Mouse (Mus musculus) lung, embryonic 14.5 days (tissue): ENCODE data around the gene Kalrn. TPM values are rescaled to one million over a fixed set of nuclear protein-coding genes. Genes with fewer than 3 reads are reported as not detected.

Experiments
- ATAC-seq: fragments of 200-750 bp; cut with Nextera tagmentation; 2 replicates; pipeline ENCODE4 v1.8.0; 2017; ENCODE audit warnings: mild to moderate bottlenecking, moderate TSS enrichment, moderate library complexity; ENCODE audit not compliant: insufficient read depth
- DNase-seq: peaks from one replicate; pipeline ENCODE4 v3.0.0-alpha.2; 2015
- H3K27ac ChIP-seq: fragments of 300-500 bp; sonication (generic); 2 replicates; pipeline ENCODE4 v1.5.1; 2014; ENCODE audit warnings: low read depth, mild to moderate bottlenecking, moderate library complexity
- H3K27me3 ChIP-seq: fragments of 300-500 bp; sonication (generic); 2 replicates; pipeline ENCODE4 v1.6.1; 2014; ENCODE audit warnings: low read length, control low read depth; ENCODE audit not compliant: insufficient read depth
- H3K36me3 ChIP-seq: fragments of 300-500 bp; sonication (generic); 2 replicates; pipeline ENCODE4 v1.6.1; 2014; ENCODE audit warnings: control low read depth; ENCODE audit not compliant: insufficient read depth
- H3K4me1 ChIP-seq: fragments of 300-500 bp; sonication (generic); 2 replicates; pipeline ENCODE4 v1.6.1; 2014; ENCODE audit warnings: antibody characterized with exemption, control low read depth; ENCODE audit not compliant: insufficient read depth
- H3K4me2 ChIP-seq: fragments of 300-500 bp; sonication (generic); 2 replicates; pipeline ENCODE4 v1.6.1; 2014; ENCODE audit warnings: mild to moderate bottlenecking
- H3K4me3 ChIP-seq: fragments of 300-500 bp; sonication (generic); 2 replicates; pipeline ENCODE4 v1.5.1; 2014; ENCODE audit warnings: low read depth, low read length
- H3K9ac ChIP-seq: fragments of 300-500 bp; sonication (generic); 2 replicates; pipeline ENCODE4 v1.6.1; 2014
- H3K9me3 ChIP-seq: fragments of 300-500 bp; sonication (generic); 2 replicates; pipeline ENCODE4 v1.6.1; 2016; ENCODE audit warnings: low read depth, low read length, control low read depth
- CTCF ChIP-seq: IDR thresholded peaks from 2 replicates; pipeline ENCODE4 v1.5.1; 2016; ENCODE audit warnings: antibody characterized with exemption, low read depth
- WGBS: fragments of 180-500 bp; shearing (Covaris S2); extraction: QIAGEN DNeasy Blood & Tissue Kit; methylation state at CpG from one replicate; pipeline ENCODE4 v1.1.7; 2014; 5-methylcytosine and 5-hydroxymethylcytosine counted together
- polyA plus RNA-seq: library from polyadenylated mRNA; unstranded; fragments of >200 nt; fragmentation: Nextera tagmentation; extraction: Ambion mirVana; gene quantifications from 2 replicates; pipeline ENCODE4 v1.2.1, GENCODE M21; 2014

Kalrn gene
- polyA plus RNA-seq, 1 experiment from 2014 or later, result 15.0 TPM

DNA sequence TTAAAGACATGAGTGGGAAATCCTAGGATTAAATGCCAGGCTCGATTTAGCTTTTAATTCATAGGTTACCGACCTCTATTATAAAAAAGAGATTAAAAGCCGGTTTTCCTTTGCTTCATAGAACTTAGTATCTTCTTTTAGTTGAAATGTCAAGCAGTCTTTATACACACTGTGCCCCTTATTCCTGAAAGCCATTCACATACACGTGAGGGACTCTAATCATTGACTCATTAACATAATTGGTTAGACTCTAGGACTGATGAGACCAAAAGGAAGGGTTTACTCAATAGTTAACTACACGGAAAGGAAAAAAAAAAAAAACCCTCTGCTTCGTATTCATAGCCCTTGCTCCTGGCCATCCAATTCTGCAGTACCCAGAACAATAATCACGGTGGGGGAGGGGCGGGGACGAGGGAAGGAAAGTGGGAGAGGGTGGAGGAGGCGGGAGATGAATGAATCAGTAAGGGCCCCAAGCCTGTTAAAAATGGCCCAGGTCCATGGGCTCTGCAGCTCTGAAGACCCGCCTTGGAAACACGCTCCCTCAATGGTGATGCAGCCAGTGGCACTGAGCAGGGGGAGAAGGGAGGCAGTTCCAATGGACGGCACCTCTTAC is 368.7 kb downstream of the Kalrn start:
- ATAC-seq, result no peak
- no peak for TF ChIP-seq CTCF
- no peaks in the 10 kb centered on the region for H3K9me3 ChIP-seq
- DNase-seq, result no peak
- no peak overlapping the region for H3K9ac ChIP-seq
- no peak overlapping the region for H3K4me2 ChIP-seq
- H3K4me3 ChIP-seq, result no peak overlapping the region
- WGBS, result 83% methylated on average over 13 of the region's 13 CpGs
- H3K27me3 ChIP-seq, result no peaks in the 10 kb centered on the region
- peaks cover 13% of the 10 kb centered on the region; the same call in 1 of the 2 replicates for H3K36me3 ChIP-seq
- H3K4me1 ChIP-seq, result no peaks in the 10 kb centered on the region
- no peak overlapping the region for H3K27ac ChIP-seq

GRCm38 (mm10) chr16:34199543-34199942 is 373.8 kb downstream of the Kalrn start:
- no peak for TF ChIP-seq CTCF
- Histone ChIP-seq H3K9ac (no peak overlapping the region), H3K4me1 (no peaks in the 10 kb centered on the region), H3K27ac (no peak overlapping the region), H3K4me3 (no peak overlapping the region), H3K4me2 (no peak overlapping the region), H3K9me3 (no peaks in the 10 kb centered on the region), H3K27me3 (no peaks in the 10 kb centered on the region), H3K36me3 (peaks cover 18% of the 10 kb centered on the region; the same call in 1 of the 2 replicates)
- ATAC-seq, result no peak
- WGBS, result 76% methylated on average over 6 of the region's 6 CpGs
- no peak for DNase-seq

DNA sequence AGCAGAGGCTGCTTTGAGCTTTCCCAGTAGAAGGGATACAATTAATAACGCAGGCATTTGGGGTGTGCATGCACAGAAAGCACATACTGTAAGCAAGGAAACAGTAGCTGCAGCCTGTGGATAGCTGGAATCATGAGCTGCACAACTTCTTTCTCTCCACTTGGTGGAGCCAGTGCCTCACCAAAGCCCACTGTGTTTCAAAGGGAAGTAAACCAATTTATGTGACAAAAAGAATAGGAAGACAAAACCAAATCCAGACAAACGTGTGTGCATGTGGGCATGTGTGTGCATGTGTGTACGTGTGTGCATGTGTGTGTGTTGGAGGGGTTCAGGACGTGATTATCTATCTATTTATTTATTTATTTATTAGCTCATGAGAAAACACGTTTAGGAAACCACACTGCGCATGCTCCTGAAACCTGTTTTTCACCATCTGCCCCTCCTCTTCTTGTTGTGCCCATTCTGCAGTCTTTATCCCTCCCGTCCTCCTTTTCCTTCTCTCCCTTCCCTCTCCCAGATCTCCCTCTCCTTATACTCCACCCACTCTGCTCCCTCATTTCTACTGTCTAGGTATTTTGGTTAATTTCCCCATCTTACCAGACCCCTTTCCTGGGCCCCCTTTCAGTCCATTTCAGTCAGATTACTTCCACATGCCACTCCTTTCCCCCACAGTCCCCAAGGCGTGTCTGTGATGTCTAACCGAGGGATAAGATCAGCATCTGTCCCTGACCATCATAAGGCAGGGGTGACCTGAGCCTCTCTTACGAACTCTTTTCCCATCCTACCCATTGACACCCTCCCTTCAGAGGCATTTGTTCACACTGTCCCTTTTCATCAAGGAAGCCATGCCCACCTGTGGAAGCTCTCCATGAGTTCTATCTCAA is 380.1 kb downstream of the Kalrn start:
- no peak for ATAC-seq
- TF ChIP-seq CTCF, result peak; percentile 93
- WGBS, result 50% methylated on average over 10 of the region's 10 CpGs
- H3K9me3 ChIP-seq, result no peaks in the 10 kb centered on the region
- H3K27ac ChIP-seq, result no peak overlapping the region
- DNase-seq, result peak; percentile 83
- no peak overlapping the region for H3K9ac ChIP-seq
- no peaks in the 10 kb centered on the region for H3K4me1 ChIP-seq
- no peaks in the 10 kb centered on the region for H3K27me3 ChIP-seq
- no peak overlapping the region for H3K4me2 ChIP-seq
- 0 out of 2 replicates have a peak, but pooled peaks cover under 1% of the 10 kb centered on the region for H3K36me3 ChIP-seq
- H3K4me3 ChIP-seq, result no peak overlapping the region

- H3K36me3 ChIP-seq, result peaks cover 16% of the 10 kb centered on the region
- 74% methylated on average over 3 of the region's 3 CpGs for WGBS
- H3K27ac ChIP-seq, result no peak overlapping the region
- no peak overlapping the region for H3K4me3 ChIP-seq
- H3K27me3 ChIP-seq, result no peaks in the 10 kb centered on the region
- no peaks in the 10 kb centered on the region for H3K9me3 ChIP-seq
- H3K4me1 ChIP-seq, result no peaks in the 10 kb centered on the region
- ATAC-seq (no peak), DNase-seq (no peak)
- H3K4me2 ChIP-seq, result no peak overlapping the region
- TF ChIP-seq CTCF, result 0 out of 2 replicates have a peak, but pooled peaks have one; percentile 26
- H3K9ac ChIP-seq, result no peak overlapping the region
Observed at GRCm38 (mm10) chr16:34184721-34185120, 388.6 kb downstream of the Kalrn start.

GRCm38 (mm10) chr16:34183186-34183585 is 390.1 kb downstream of the Kalrn start:
- no peak overlapping the region for H3K27ac ChIP-seq
- H3K4me2 ChIP-seq, result no peak overlapping the region
- H3K9ac ChIP-seq, result no peak overlapping the region
- peaks cover 21% of the 10 kb centered on the region for H3K36me3 ChIP-seq
- peak; percentile 56 for DNase-seq
- no peaks in the 10 kb centered on the region for H3K4me1 ChIP-seq
- H3K9me3 ChIP-seq, result no peaks in the 10 kb centered on the region
- no peaks in the 10 kb centered on the region for H3K27me3 ChIP-seq
- no peak for TF ChIP-seq CTCF
- peak; percentile 38; the same call in 1 of the 2 replicates for ATAC-seq
- no peak overlapping the region for H3K4me3 ChIP-seq
- WGBS, result 44% methylated on average over 4 of the region's 4 CpGs

GRCm38 (mm10) chr16:34175625-34176024 is 397.7 kb downstream of the Kalrn start:
- no peaks in the 10 kb centered on the region for H3K4me1 ChIP-seq
- no peak for DNase-seq
- no peaks in the 10 kb centered on the region for H3K27me3 ChIP-seq
- 86% methylated on average over 4 of the region's 4 CpGs for WGBS
- no peak overlapping the region for H3K4me2 ChIP-seq
- no peak for ATAC-seq
- H3K9me3 ChIP-seq, result no peaks in the 10 kb centered on the region
- no peak overlapping the region for H3K4me3 ChIP-seq
- no peak overlapping the region for H3K27ac ChIP-seq
- no peak for TF ChIP-seq CTCF
- no peak overlapping the region for H3K9ac ChIP-seq
- H3K36me3 ChIP-seq, result peaks cover 40% of the 10 kb centered on the region

GRCm38 (mm10) chr16:34172572-34173181 is 400.7 kb downstream of the Kalrn start:
- Histone ChIP-seq H3K4me1 (no peaks in the 10 kb centered on the region), H3K4me2 (no peak overlapping the region), H3K36me3 (peaks cover 31% of the 10 kb centered on the region), H3K9me3 (no peaks in the 10 kb centered on the region), H3K9ac (no peak overlapping the region), H3K4me3 (no peak overlapping the region), H3K27ac (no peak overlapping the region), H3K27me3 (no peaks in the 10 kb centered on the region)
- 92% methylated on average over 11 of the region's 11 CpGs for WGBS
- no peak for ATAC-seq
- DNase-seq, result no peak
- TF ChIP-seq CTCF, result no peak
